Mouse (Mus musculus) heart, postnatal 10 days (tissue): ENCODE measurements at regions not wholly inside any gene's neighbourhood (a gene's known extent, or its start where the extent isn't known, plus 50 kb on each side); places are given as distances from the start of the nearest gene placed in this dataset.

ENCODE experiments used
- DNase-seq, 2 experiments: peaks; one replicate each; pipeline ENCODE4 v3.0.0; 2021
- intact Hi-C: fragments of 180-260 bp; cut with DNase I; formaldehyde crosslinking; loops from one replicate; pipeline ENCODE4 v1.15.1; 2025

GRCm38 (mm10) chr19:56100131-56100872 is 186.6 kb upstream of the Habp2 start:
- no peak for DNase-seq
- intact Hi-C loops, result no loop called here

DNA sequence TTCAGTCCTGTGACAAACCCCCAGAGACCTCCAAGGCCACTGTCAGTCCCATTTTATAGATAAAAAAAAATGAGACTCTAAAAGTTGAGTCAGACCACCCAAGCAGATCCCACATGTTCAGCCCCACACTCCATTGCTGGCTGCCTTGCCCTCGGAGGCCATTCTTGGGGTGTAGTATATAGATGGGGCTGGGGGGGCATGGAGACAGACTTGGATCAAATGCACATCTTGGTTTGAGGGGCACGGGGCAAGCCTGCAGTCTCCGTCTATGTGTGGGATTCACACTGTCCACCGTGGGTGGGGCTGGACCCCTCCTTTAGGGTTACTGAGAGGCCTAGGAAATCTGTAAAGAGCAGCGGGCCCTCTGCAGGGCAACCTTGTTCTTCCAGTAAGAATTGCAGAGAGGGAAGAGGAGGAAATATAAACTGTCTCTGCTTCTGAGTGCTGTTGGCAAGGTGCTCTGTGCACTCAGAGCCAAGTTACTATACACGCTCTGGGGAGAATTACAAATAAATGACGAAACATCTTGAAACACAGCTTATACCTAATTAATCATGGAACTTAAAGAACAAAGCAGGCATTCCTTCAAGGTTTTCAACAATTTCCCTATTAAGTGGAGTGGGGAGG is 184.4 kb upstream of the Habp2 start:
- DNase-seq, result no peak
- intact Hi-C loops, result no loop called here

DNA sequence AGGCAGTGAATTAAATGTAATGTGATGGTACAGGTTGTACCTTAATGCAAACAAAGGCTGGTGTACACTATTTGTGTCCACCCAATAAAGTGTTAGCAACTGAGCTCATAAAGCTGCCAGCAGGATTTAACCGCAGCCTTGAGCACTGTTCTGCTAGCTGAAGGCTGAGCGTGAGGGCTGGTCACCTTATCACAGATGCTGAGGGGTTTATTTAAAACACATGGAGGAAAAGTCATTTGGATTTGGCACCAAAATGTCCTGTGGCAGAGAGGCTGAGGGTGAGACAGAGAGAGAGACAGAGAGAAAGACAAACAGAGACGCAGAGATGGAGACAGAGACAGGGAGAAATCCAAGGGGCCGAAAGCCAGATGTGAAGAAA is 181.9 kb upstream of the Habp2 start:
- intact Hi-C loops, result no loop called here
- no peak for DNase-seq

DNA sequence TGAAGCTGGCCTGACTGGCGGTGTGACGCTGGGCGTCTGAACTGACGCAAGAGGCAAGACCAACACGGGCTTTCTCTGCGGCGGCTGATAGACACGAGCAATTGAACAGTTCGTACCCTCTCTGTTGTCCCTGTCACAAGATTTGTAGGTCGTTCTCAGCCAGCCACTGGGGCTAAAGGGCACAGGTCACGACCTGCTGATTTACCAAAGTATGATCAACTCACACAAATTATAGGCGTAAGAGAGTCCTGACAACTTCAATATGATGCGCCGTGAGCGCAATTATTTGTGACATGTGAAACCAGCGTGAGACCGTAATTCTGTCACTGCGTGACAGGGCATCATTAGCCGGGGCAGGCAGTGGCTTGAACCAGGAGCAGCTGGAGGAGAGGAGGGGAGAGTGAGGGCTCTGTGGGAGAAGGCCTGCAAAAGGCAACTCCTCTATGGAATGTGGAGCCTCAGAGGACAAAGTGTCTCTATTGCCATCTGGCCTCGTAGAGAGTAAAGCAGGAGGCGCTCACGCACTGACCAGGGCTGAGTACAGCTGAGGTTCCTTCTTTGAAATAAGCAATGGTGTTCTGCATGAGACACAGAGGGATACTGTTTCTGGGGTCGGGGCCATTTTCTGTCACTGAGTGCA is 181.4 kb upstream of the Habp2 start:
- peak in 1 of 2 experiments; percentile 24 for DNase-seq
- intact Hi-C loops, result no loop called here

DNA sequence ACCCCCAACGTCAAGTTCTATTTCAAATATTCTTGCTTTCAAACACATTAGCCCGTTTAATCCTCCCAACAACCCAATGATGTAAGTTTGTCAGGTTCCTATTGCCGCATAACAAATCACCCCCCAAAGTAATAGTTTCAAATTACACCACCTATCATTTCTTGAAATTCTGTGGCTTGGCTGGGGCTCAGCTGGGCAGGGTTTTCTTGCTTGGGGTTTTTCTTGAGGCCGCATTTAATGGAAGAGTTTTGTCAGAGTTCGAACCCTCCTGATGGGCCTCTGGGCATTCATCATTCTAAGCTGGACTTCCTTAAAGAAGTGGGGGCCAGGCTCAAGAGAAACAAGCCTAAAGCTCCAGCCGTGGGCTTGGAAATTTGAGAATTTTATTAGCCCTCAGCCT is 178.1 kb upstream of the Habp2 start:
- intact Hi-C loops, result no loop called here
- no peak for DNase-seq

DNA sequence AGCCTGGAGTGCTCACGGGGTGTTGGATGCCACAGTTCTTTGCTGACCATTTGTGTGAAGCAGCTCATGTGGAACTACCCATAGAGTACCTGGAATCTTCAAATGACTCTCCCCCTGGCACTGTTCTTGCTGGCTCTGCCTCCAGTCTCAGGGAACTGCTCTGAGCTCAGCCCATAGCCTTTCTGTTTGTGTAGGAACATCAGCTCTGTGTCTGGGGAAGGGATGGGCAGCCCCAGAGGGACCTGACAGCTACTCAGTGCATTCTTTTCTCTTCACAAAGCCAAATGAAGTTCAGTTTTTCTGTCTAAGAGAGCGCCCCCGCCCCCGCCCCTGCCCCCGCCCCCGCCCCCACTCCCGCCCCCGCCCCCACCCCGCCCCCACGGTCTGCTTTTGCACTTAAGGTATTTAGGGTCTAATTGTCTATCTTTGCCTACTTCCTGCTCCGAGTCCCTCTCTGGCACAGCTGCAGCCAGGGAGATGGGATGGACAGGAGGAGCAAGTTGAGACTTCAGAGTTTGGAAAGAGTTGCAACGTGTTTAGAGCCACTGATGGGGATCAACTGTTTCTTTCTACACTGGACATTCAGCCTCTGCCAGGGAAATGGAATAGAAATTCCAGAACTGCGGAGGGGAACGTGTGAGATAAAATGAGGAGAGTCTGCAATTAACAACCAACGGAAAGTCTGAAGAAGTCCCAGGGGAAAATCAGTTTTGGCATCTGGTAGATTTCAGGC is 171.2 kb upstream of the Habp2 start:
- intact Hi-C loops, result no loop called here
- DNase-seq, result peak; percentile 24 to 39

GRCm38 (mm10) chr19:56116285-56116680 is 170.7 kb upstream of the Habp2 start:
- intact Hi-C loops, result no loop called here
- DNase-seq, result peak in 1 of 2 experiments; percentile 49

GRCm38 (mm10) chr19:56120723-56121122 is 166.2 kb upstream of the Habp2 start:
- peak; percentile 32 to 44 for DNase-seq
- intact Hi-C loops, result no loop called here

- no peak for DNase-seq
- intact Hi-C loops, result no loop called here
These were observed 164.8 kb upstream of the Habp2 start for GRCm38 (mm10) chr19:56122186-56122585.

DNA sequence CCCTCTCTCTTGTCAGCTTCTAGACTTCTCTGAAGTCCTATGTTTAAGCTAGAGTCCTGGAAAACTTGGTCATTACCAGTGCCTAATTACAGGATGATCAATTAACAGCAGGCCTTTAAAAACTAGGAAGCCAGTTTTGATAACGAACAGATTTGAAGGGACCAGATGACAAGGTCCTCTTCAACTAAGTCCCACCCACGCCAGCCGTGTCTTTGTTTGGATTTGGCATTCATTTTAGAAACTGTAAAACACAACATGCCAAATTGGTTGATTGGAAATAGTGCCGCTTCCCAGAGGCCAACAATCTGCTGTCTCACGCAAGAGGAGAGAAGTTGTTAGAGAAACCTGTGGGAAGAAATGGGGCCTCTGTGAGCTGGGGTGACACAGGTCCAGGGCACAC is 155.4 kb upstream of the Habp2 start:
- no peak for DNase-seq
- intact Hi-C loops, result loop anchor here (5.0 kb wide), 2 partner anchors 234 to 409 kb away; no protein-coding TSS in a partner anchor

GRCm38 (mm10) chr19:56132911-56133562 is 153.9 kb upstream of the Habp2 start:
- intact Hi-C loops, result loop anchor here (5.0 kb wide), 2 partner anchors 236 to 411 kb away; no protein-coding TSS in a partner anchor
- no peak for DNase-seq

DNA sequence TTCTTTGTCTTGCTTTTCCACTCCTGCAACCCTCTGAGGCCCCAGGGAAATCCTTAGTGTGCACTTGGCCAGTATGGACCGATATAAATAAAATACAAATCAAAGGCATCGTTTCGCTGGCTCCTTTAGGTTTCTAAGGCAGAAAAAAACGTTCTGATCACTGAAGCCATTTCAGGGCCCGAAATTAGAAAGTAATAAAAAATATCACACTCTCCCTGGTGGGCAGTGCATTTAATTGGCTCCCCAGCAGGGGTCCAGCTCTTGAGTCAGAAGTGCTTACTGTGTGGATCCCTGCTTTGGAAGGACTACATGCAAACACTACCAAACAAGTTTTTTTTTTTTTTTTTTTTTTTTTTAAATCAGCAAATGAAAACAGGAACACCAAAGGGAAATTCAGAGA is 153.4 kb upstream of the Habp2 start:
- no peak for DNase-seq
- intact Hi-C loops, result loop anchor here (5.0 kb wide), 2 partner anchors 236 to 411 kb away; no protein-coding TSS in a partner anchor

DNA sequence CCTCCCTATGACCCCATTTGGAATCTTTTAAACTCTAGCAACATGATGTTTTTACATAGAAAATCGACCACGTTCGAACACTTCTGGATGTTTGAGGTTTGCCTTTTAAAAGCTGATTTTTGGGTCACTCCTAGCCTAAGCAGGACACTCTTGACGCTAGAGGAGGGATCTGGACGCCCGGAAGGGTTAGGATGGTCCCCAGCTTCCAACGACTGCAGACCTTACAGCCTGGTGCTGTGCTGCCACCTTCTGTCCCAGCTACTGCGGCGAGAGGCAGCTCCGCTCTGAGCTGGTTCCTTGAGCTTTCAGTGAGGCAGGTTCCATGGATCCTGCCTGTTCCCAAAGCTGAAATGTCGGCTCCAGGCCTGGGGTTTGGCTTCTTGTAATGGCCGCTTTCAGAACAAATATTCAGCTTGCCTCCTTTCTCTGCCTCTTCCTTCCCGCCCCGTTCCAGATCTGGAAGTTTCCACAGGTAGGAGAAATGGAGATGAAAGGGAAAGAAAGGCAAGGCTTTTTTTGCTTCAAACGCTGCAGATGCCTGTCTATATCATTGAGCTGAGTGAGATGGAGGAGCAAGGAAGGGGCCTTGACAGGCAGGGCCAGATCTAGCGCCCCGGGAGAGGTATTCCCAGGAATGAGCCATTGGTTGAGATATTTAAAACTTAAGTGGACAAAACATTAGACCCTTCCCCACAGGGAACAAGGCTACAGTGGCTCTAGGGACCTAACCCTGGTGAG is 152.7 kb upstream of the Habp2 start:
- peak; percentile 83 to 85 for DNase-seq
- intact Hi-C loops, result loop anchor here (1.0 to 5.0 kb wide), 5 partner anchors 237 to 798 kb away; no protein-coding TSS in a partner anchor

GRCm38 (mm10) chr19:56135306-56135928 is 151.5 kb upstream of the Habp2 start:
- intact Hi-C loops, result loop anchor here (2.0 to 5.0 kb wide), 3 partner anchors 122 to 721 kb away; no protein-coding TSS in a partner anchor
- peak; percentile 25 to 29 for DNase-seq

DNA sequence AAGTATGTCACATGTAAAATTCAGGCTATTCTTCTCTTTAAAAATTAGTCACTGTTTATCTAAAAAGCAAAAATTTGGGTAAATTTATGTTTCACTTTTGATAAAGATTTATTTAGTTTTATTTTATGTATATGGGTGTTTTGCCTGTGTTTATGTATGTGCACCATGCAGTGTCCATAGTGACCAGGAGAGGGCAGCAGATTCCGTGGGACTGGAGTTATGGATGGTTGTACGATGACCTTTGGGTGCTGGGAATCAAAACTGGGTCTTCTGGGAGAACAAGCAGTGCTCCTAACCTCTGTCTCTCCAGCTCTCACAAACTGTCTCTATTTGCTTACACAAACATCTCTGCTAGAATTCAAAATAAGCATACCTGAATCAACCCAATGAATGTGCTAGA is 146.4 kb upstream of the Habp2 start:
- intact Hi-C loops, result no loop called here

GRCm38 (mm10) chr19:56144221-56144620 is 142.7 kb upstream of the Habp2 start:
- DNase-seq, result no peak
- intact Hi-C loops, result no loop called here

More for the DNA sequence above, 146.4 kb upstream of the Habp2 start:
- DNase-seq, result no peak

DNA sequence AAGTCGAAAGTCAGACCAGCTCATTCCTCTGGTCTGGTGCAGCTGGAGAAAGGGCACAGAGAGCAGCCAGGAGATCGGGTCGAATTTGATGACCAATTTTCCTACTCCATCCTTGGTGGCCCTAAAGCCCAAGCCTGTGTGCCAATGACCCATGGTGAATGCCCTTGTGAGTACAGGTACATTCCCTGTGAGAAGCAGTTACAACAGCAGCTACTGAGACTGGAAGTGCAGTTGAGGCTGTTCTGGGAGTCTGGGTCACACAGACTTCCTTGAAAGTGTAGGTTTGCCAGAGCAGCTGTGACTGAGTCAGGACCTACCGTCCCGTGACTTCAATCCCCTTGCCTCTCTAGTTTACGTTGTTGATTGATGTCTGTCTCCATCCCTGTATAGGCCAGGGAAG is 129.8 kb upstream of the Habp2 start:
- intact Hi-C loops, result no loop called here

DNA sequence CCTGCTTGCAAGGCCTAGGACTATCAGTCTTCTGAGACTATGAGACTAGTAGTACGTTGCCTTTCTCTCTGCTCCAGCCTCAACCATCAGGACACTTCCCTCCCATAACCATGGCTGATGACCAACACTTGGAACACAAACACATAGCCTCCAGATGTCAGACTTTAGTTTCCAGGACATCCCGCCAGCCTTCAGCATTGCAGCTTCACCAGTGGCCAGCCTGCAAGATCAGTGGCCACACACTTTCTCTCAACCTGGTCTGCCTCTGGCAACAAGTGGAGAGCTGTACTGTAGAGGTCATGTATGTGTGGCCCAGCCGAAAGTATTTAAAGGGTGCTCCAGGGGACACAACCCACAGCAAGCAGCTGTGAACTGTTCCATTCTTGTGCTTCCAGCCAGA is 124.8 kb upstream of the Habp2 start:
- peak; percentile 72 to 78 for DNase-seq
- intact Hi-C loops, result no loop called here

More for the DNA sequence above, 129.8 kb upstream of the Habp2 start:
- DNase-seq, result no peak
